Mouse (Mus musculus): ENCODE measurements around the gene Nid1.
"Not testable (repeated sequence)": the region's sequence is repeated elsewhere in the genome, so short reads cannot be mapped to it uniquely, and the experiment has no call there.

Nid1 gene

GRCm38 (mm10) chr13:13437460-13438015, at the start of gene Nid1:
Gene Nid1, plus strand, starts transcription at chr13:13437551.
- DNase-seq, result peak in 1 of 2 experiments; percentile 52

- DNase-seq, result peak; percentile 35 to 74
Observed at GRCm38 (mm10) chr13:13393228-13394095, 43.9 kb upstream of the Nid1 start, which contains the start of gene Gpr137b. Gene Gpr137b, minus strand, starts transcription at chr13:13394014.

GRCm38 (mm10) chr13:13394096-13394395, 43.3 kb upstream of the Nid1 start:
- peak; percentile 62 to 81 for DNase-seq

GRCm38 (mm10) chr13:13400851-13401250, 36.5 kb upstream of the Nid1 start:
- DNase-seq, result not testable (repeated sequence)

GRCm38 (mm10) chr13:13402818-13403217, 34.5 kb upstream of the Nid1 start:
- DNase-seq, result not testable (repeated sequence)

- DNase-seq, result not testable (repeated sequence)
Observed at GRCm38 (mm10) chr13:13403366-13403765, 34.0 kb upstream of the Nid1 start.

- not testable (repeated sequence) for DNase-seq
Observed at GRCm38 (mm10) chr13:13403839-13404238, 33.5 kb upstream of the Nid1 start.

GRCm38 (mm10) chr13:13404517-13405155, 32.7 kb upstream of the Nid1 start:
- DNase-seq, result peak in 1 of 2 experiments; percentile 36

- not testable (repeated sequence) for DNase-seq
Observed at GRCm38 (mm10) chr13:13405511-13405910, 31.8 kb upstream of the Nid1 start.

- peak; percentile 71 to 86 for DNase-seq
Observed at GRCm38 (mm10) chr13:13414206-13414605, 23.1 kb upstream of the Nid1 start.

GRCm38 (mm10) chr13:13415120-13416006, 22.0 kb upstream of the Nid1 start:
- peak; percentile 51 to 74 for DNase-seq

GRCm38 (mm10) chr13:13416007-13416337, 21.4 kb upstream of the Nid1 start:
- DNase-seq, result not testable (repeated sequence)

GRCm38 (mm10) chr13:13418859-13419258, 18.5 kb upstream of the Nid1 start:
- DNase-seq, result not testable (repeated sequence)

GRCm38 (mm10) chr13:13423301-13423700, 14.1 kb upstream of the Nid1 start:
- not testable (repeated sequence) for DNase-seq

GRCm38 (mm10) chr13:13436161-13436560, 1.2 kb upstream of the Nid1 start:
- peak; percentile 46 to 61 for DNase-seq

- peak; percentile 34 to 37 for DNase-seq
Observed at GRCm38 (mm10) chr13:13438112-13438953, 982 bp downstream of the Nid1 start.

GRCm38 (mm10) chr13:13445601-13446000, 8.2 kb downstream of the Nid1 start:
- DNase-seq, result not testable (repeated sequence)

GRCm38 (mm10) chr13:13446711-13447443, 9.5 kb downstream of the Nid1 start:
- DNase-seq, result not testable (repeated sequence)

- not testable (repeated sequence) for DNase-seq
Observed at GRCm38 (mm10) chr13:13449981-13450380, 12.6 kb downstream of the Nid1 start.

- DNase-seq, result not testable (repeated sequence)
Observed at GRCm38 (mm10) chr13:13450931-13451330, 13.6 kb downstream of the Nid1 start.

GRCm38 (mm10) chr13:13453332-13453731, 16.0 kb downstream of the Nid1 start:
- not testable (repeated sequence) for DNase-seq

Measured in kidney, postnatal 25 days (tissue).